ENCODE assay signal across 30 mouse cellular contexts in genomic region chr14:36470362-36470761, GRCm38 (mm10).
A peak's percentile ranks its signal among the peaks of the same experiment; 100 is the strongest.
DNase-seq lines count a peak whose midpoint lies in the region; ATAC-seq and TF ChIP-seq lines count a peak whose summit lies in the region.
"Had no signal": no experiment of that assay in that cellular context is flagged by ENCODE, and none has a peak within 500 bp of the region (broad histone marks: within the 10 kb centered on the region; RNA-seq: fewer than 3 reads in every experiment).

No protein-coding gene starts in this region.

- no peak for ATAC-seq in intestine, postnatal 0 days
- ATAC-seq in intestine, embryonic 15.5 days, result no peak
- ATAC-seq in hematopoietic stem cell, adult 5-6 weeks (replicated peaks in 1 of 2; ENCODE audit: insufficient read depth in 1 of 2, low FRiP score in 2 of 2, low TSS enrichment in 1 of 2, low read depth in 1 of 2, poor library complexity in 2 of 2, severe bottlenecking in 2 of 2), result peak; percentile 36 to 46; a peak in 2 of 4 replicates
- ATAC-seq: forebrain, embryonic 16.5 days had no signal

- H3K27me3 ChIP-seq in intestine, postnatal 0 days (replicated peaks; ENCODE audit: control insufficient read depth, insufficient read depth, low read length), result no peaks in the 10 kb centered on the region
- H3K27me3 ChIP-seq in intestine, embryonic 15.5 days (replicated peaks), result no peaks in the 10 kb centered on the region
- H3K27me3 ChIP-seq: embryonic facial prominence, embryonic 13.5 days; hindbrain, embryonic 13.5 days; limb, embryonic 13.5 days; neural tube, embryonic 12.5 days had no signal

- WGBS in intestine, postnatal 0 days, result 58% methylated on average over 1 of the region's 1 CpGs
- 64% methylated on average over 1 of the region's 1 CpGs for WGBS in intestine, embryonic 15.5 days
- WGBS in lung, adult 2 months, result 57% methylated on average over 1 of the region's 1 CpGs

- no peaks in the 10 kb centered on the region for H3K9me3 ChIP-seq in intestine, postnatal 0 days (ENCODE audit: control insufficient read depth)
- H3K9me3 ChIP-seq in intestine, embryonic 15.5 days, result no peaks in the 10 kb centered on the region
- H3K9me3 ChIP-seq: embryonic facial prominence, embryonic 13.5 days; forebrain, embryonic 10.5 days; hindbrain, embryonic 13.5 days; limb, embryonic 13.5 days; neural tube, embryonic 12.5 days had no signal

- DNase-seq in thymus, postnatal 14 days, result peak; percentile 3
- no peak for DNase-seq in thymus, postnatal 36 days
- DNase-seq in adrenal gland, postnatal 4 days (ENCODE audit: low spot score in 2 of 2), result no peak
- DNase-seq in lung, adult 2 months, result no peak
- DNase-seq: adrenal gland, adult 8-10 months; B cell, adult 2 months; cerebellum, adult 11 months; cerebellum, adult 9-10 months; cerebellum, postnatal 36 days; embryo, embryonic 11 days; gastrocnemius, postnatal 36 days; heart, adult 18-20 months; heart, postnatal 36 days; kidney, adult 11 months; lung, postnatal 4 days; midbrain, embryonic 14.5 days; right cerebral cortex, adult 18-20 months; spleen, adult 18-20 months; thymus, postnatal 25 days had no signal

- 0 out of 2 replicates have a peak, but pooled peaks have one; percentile 9 for TF ChIP-seq CTCF in intestine, postnatal 0 days (IDR thresholded peaks at IDR 0.05; ENCODE audit: low read depth)
- no peak for TF ChIP-seq CTCF in lung, adult 2 months (IDR thresholded peaks at IDR 0.05; ENCODE audit: insufficient read depth, low read length)

- H3K4me2 ChIP-seq in intestine, postnatal 0 days (replicated peaks; ENCODE audit: low read depth), result no peak overlapping the region
- H3K4me2 ChIP-seq in intestine, embryonic 15.5 days (replicated peaks), result no peak overlapping the region
- H3K4me2 ChIP-seq: embryonic facial prominence, embryonic 13.5 days; heart, embryonic 11.5 days; hindbrain, embryonic 13.5 days; limb, embryonic 13.5 days; liver, embryonic 11.5 days; neural tube, embryonic 12.5 days had no signal

- no peak overlapping the region for H3K27ac ChIP-seq in intestine, postnatal 0 days (ENCODE audit: low read depth, low read length)
- H3K27ac ChIP-seq in intestine, embryonic 15.5 days, result no peak overlapping the region
- H3K27ac ChIP-seq: embryonic facial prominence, embryonic 13.5 days; forebrain, embryonic 10.5 days; hindbrain, embryonic 13.5 days; limb, embryonic 13.5 days; neural tube, embryonic 12.5 days had no signal

- H3K4me1 ChIP-seq in intestine, postnatal 0 days (replicated peaks; ENCODE audit: control insufficient read depth, insufficient read depth, low read length), result no peaks in the 10 kb centered on the region
- H3K4me1 ChIP-seq in intestine, embryonic 15.5 days (replicated peaks), result no peaks in the 10 kb centered on the region
- no peaks in the 10 kb centered on the region for H3K4me1 ChIP-seq in lung, adult 2 months (ENCODE audit: control insufficient read depth, insufficient read depth, low read length)
- H3K4me1 ChIP-seq: embryonic facial prominence, embryonic 13.5 days; forebrain, embryonic 10.5 days; hindbrain, embryonic 13.5 days; limb, embryonic 13.5 days; neural tube, embryonic 12.5 days had no signal

- H3K9ac ChIP-seq in intestine, postnatal 0 days (ENCODE audit: low read depth, low read length), result no peak overlapping the region
- H3K9ac ChIP-seq in intestine, embryonic 15.5 days, result no peak overlapping the region
- H3K9ac ChIP-seq: embryonic facial prominence, embryonic 13.5 days; hindbrain, embryonic 13.5 days; limb, embryonic 13.5 days; neural tube, embryonic 12.5 days had no signal

- no peaks in the 10 kb centered on the region for H3K36me3 ChIP-seq in intestine, postnatal 0 days (ENCODE audit: control insufficient read depth, insufficient read depth)
- no peaks in the 10 kb centered on the region for H3K36me3 ChIP-seq in intestine, embryonic 15.5 days
- H3K36me3 ChIP-seq: embryonic facial prominence, embryonic 13.5 days; forebrain, embryonic 10.5 days; hindbrain, embryonic 13.5 days; limb, embryonic 13.5 days; neural tube, embryonic 12.5 days had no signal

- TF ChIP-seq POLR2A in lung, adult 2 months (IDR thresholded peaks at IDR 0.05; ENCODE audit: borderline replicate concordance, extremely low read depth, low read depth, low read length), result no peak

- no peak overlapping the region for H3K4me3 ChIP-seq in intestine, postnatal 0 days (ENCODE audit: low read depth, low read length)
- no peak overlapping the region for H3K4me3 ChIP-seq in intestine, embryonic 15.5 days (replicated peaks)
- no peak overlapping the region for H3K4me3 ChIP-seq in lung, adult 2 months (replicated peaks; ENCODE audit: extremely low read depth, low read depth, low read length)
- H3K4me3 ChIP-seq: embryonic facial prominence, embryonic 13.5 days; forebrain, embryonic 10.5 days; hindbrain, embryonic 13.5 days; limb, embryonic 13.5 days; neural tube, embryonic 12.5 days had no signal

Comparison
In these comparisons a context has a peak if more than half of its experiments do, and no peak if none do; other contexts are left out.
1. ATAC-seq: peak in hematopoietic stem cell, adult 5-6 weeks (2 of 2); none in intestine, postnatal 0 days (single experiment) and intestine, embryonic 15.5 days (single experiment).